Mouse (Mus musculus) midbrain, embryonic 16.5 days (tissue): ENCODE results near the gene Rbm20. TPM values are rescaled to one million over a fixed set of nuclear protein-coding genes. Genes with fewer than 3 reads are reported as not detected.

Source experiments
- ATAC-seq: fragments of 200-750 bp; cut with Nextera tagmentation; 2 replicates; pipeline ENCODE4 v1.8.0; 2017; ENCODE audit warnings: moderate TSS enrichment
- H3K27ac ChIP-seq: fragments of 300-500 bp; sonication (generic); 2 replicates; pipeline ENCODE4 v1.5.1; 2014; ENCODE audit warnings: mild to moderate bottlenecking, low read length, mixed read lengths
- H3K27me3 ChIP-seq: fragments of 300-500 bp; sonication (generic); 2 replicates; pipeline ENCODE4 v1.6.1; 2014; ENCODE audit warnings: low read depth, low read length, mixed read lengths; ENCODE audit not compliant: control insufficient read depth, insufficient read depth
- H3K36me3 ChIP-seq: fragments of 300-500 bp; sonication (generic); 2 replicates; pipeline ENCODE4 v1.6.1; 2014; ENCODE audit warnings: mild to moderate bottlenecking, low read length, moderate library complexity, mixed read lengths; ENCODE audit not compliant: control insufficient read depth, insufficient read depth
- H3K4me1 ChIP-seq: fragments of 300-500 bp; sonication (generic); 2 replicates; pipeline ENCODE4 v1.6.1; 2014; ENCODE audit warnings: mild to moderate bottlenecking, low read length, mixed read lengths; ENCODE audit not compliant: control insufficient read depth, insufficient read depth
- H3K4me2 ChIP-seq: fragments of 300-500 bp; sonication (generic); 2 replicates; pipeline ENCODE4 v1.6.1; 2014; ENCODE audit warnings: mild to moderate bottlenecking, low read length, mixed read lengths
- H3K4me3 ChIP-seq: fragments of 300-500 bp; sonication (generic); 2 replicates; pipeline ENCODE4 v1.5.1; 2014; ENCODE audit warnings: low read depth, mild to moderate bottlenecking, low read length, moderate library complexity, mixed read lengths
- H3K9ac ChIP-seq: fragments of 300-500 bp; sonication (generic); 2 replicates; pipeline ENCODE4 v1.6.1; 2014; ENCODE audit warnings: low read depth, low read length, mixed read lengths
- H3K9me3 ChIP-seq: fragments of 300-500 bp; sonication (generic); replicated peaks from 2 replicates; pipeline ENCODE4 v1.6.1; 2014; ENCODE audit warnings: mild to moderate bottlenecking, low read length, mixed read lengths; ENCODE audit not compliant: control insufficient read depth, poor library complexity, severe bottlenecking
- WGBS: fragments of 180-500 bp; shearing (Covaris S2); extraction: QIAGEN DNeasy Blood & Tissue Kit; methylation state at CpG from one replicate; pipeline ENCODE4 v1.1.7; 2014; 5-methylcytosine and 5-hydroxymethylcytosine counted together
- polyA plus RNA-seq: library from polyadenylated mRNA; unstranded; fragments of >200 nt; fragmentation: Nextera tagmentation; extraction: Ambion mirVana; gene quantifications from 2 replicates; pipeline ENCODE4 v1.2.1, GENCODE M21; 2015

Gene Rbm20
- polyA plus RNA-seq, 1 experiment from 2014 or later = 0.75 TPM

DNA sequence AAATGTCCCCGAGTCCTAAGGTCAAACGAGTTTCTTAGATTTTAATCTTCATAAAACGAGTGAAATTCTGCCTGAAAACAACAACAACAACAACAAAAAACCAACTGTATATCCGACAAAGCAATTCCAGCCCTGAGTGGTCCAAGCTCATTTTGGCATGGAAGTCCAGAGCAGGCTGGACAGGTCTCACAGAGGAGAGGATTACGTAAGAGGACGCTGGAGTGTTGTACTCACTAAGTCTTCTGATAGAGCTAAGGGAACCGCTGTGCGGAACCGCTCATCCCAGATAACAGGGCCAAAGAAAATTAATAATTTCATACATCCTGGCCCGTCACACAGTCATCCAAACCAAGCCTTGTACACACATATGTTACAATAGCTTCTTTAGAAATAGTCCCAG, 120.7 kb downstream of the Rbm20 start:
- Histone ChIP-seq H3K9ac (no peak overlapping the region), H3K27ac (no peak overlapping the region), H3K36me3 (no peaks in the 10 kb centered on the region), H3K9me3 (no peaks in the 10 kb centered on the region), H3K4me3 (no peak overlapping the region), H3K4me2 (no peak overlapping the region), H3K27me3 (no peaks in the 10 kb centered on the region), H3K4me1 (no peaks in the 10 kb centered on the region)
- ATAC-seq = no peak
- WGBS = 81% methylated on average over 10 of the region's 10 CpGs

DNA sequence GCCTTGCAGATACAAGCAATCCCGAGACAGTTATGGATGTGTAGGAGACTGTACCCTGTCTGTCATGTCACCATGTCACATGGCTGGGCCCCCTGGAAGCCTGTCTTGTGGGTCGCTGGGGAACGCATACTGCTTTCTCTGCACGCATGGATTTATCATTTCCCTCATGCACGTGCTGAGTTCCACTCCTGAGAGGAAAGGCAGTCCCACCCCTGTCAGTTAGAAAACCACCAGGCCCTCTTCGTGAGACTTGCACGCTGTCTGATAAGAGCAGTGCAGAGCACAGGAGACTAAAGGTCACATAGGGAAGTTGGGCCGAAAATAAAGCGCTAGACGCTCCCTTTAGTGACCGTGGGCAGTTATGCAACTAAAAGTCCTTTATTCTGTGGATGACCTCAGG, 122.8 kb downstream of the Rbm20 start:
- Histone ChIP-seq H3K4me1 (no peaks in the 10 kb centered on the region), H3K4me2 (no peak overlapping the region), H3K36me3 (no peaks in the 10 kb centered on the region), H3K9me3 (no peaks in the 10 kb centered on the region), H3K27me3 (no peaks in the 10 kb centered on the region), H3K4me3 (no peak overlapping the region), H3K9ac (no peak overlapping the region), H3K27ac (no peak overlapping the region)
- no peak for ATAC-seq
- WGBS = 90% methylated on average over 11 of the region's 11 CpGs

DNA sequence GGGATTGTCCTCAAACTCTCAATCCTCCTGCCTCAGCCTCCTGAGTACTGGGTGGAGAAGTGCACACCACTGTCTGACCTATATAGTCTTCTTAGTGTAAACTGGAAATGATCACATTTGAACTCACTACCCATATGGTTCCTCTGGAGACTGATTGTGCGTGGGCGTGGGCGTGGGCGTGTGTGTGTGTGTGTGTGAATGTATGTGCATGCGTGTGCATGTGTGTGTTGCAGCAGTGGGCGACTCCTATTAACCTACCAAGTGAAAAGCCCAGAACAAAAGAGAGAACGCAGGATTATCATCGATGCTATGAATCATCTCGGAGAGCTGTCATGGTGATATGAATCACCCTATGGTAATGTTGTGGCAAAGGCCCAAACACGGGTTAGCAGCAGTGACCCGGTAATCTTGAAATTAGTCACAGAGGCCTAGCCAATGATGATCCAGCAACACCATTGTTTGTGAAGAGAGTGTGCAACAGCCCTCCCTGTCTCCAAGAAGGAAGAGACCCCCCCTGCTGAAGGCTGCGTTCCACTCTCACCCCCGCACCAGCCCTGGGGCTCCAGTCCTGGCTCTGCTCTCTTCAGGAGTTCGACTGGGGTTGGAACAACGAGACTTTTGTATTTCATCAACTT, 123.4 kb downstream of the Rbm20 start:
- Histone ChIP-seq H3K4me1 (no peaks in the 10 kb centered on the region), H3K4me2 (no peak overlapping the region), H3K9me3 (no peaks in the 10 kb centered on the region), H3K4me3 (no peak overlapping the region), H3K36me3 (no peaks in the 10 kb centered on the region), H3K27me3 (no peaks in the 10 kb centered on the region), H3K27ac (no peak overlapping the region), H3K9ac (no peak overlapping the region)
- ATAC-seq = no peak
- WGBS = 79% methylated on average over 15 of the region's 15 CpGs

DNA sequence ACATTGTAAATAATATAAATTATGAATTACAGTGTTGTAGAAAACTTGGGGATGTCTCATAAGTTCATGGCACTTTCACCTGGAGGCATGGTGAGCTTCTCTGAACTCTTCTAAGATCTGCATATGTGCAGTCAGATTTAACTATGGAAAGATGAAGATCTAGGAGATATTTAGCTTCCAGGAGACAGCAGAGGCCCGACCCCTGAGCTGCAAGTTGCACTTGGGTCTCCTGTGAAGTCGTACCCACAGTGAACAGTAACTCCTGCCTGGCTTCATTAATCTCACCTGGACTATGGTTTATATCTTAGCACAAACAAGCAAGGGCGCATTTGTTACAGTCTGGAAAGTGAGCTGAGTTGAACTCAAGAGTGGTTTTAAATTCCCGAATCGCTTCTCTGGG, 124.3 kb downstream of the Rbm20 start:
- H3K27me3 ChIP-seq = no peaks in the 10 kb centered on the region
- no peaks in the 10 kb centered on the region for H3K36me3 ChIP-seq
- no peak for ATAC-seq
- H3K9ac ChIP-seq = no peak overlapping the region
- H3K4me1 ChIP-seq = no peaks in the 10 kb centered on the region; the same call in 1 of the 2 replicates
- H3K9me3 ChIP-seq = no peaks in the 10 kb centered on the region
- no peak overlapping the region for H3K4me2 ChIP-seq
- no peak overlapping the region for H3K4me3 ChIP-seq
- no peak overlapping the region for H3K27ac ChIP-seq
- 88% methylated on average over 5 of the region's 5 CpGs for WGBS

DNA sequence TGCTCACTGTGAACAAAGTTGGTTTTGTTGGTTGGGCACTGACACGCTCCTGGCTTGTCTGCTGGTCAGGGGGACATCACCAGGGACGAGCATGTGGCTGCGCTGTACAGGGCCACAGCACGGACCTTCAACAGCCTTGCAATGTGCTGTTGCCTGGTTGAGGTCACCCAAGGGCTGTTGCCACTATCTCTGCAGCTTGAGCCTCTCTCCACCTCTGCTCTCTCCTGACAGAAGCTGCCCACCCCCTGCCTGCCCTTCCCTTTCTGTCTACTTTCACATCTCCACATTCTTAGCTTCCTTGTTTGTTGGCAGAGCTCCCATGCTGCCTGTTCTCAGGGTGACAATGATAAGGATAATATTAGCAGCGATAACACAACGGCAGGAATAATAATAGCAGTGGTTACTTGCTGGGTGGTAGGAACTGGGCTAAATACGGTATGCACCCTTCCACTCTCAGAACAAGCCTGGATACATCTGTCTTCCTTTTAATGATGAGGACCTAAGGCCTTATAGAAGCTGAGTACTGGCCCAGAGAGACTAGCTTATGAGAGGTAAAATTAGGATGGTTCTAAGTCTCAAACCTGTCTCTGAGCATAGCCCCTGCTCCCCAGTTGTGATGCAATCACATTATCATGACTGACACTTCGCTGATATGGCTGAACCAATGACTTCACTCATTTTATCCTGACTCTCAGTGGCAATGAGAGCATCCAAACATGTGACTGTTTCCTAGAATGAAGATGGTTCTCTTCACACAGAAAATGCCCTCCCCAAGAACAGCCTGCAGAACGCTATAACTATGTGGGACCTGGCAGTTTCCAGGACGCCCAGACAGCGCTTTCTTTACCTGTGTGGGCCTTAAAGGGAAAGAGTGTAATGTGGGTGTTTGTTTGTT, 124.9 kb downstream of the Rbm20 start:
- Histone ChIP-seq H3K27me3 (no peaks in the 10 kb centered on the region), H3K9ac (no peak overlapping the region), H3K27ac (no peak overlapping the region), H3K9me3 (no peaks in the 10 kb centered on the region), H3K4me3 (no peak overlapping the region), H3K4me2 (no peak overlapping the region), H3K36me3 (no peaks in the 10 kb centered on the region), H3K4me1 (no peaks in the 10 kb centered on the region; the same call in 1 of the 2 replicates)
- no peak for ATAC-seq
- WGBS = 88% methylated on average over 11 of the region's 11 CpGs

DNA sequence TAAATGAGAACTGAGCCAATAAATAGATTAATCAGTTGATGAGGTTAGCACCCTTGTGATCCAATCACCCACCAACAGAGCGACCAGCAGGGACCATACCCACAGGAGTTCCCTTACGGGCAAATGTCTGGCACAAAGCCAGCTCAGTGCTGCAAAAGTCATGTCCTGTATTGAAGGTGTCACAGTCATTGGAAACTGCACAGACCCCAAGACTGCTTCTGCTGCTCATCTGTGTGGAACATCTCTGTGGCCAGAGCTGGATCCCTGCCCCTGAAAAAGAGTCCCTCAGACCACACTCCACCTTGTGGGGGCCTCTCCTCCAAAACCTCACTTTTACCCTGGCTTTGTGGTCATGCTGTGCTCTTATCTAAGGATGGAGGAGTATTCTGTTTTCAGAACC, 126.8 kb downstream of the Rbm20 start:
- 73% methylated on average over 2 of the region's 2 CpGs for WGBS
- Histone ChIP-seq H3K9ac (no peak overlapping the region), H3K4me1 (no peaks in the 10 kb centered on the region; the same call in 1 of the 2 replicates), H3K4me3 (no peak overlapping the region), H3K9me3 (no peaks in the 10 kb centered on the region), H3K36me3 (no peaks in the 10 kb centered on the region), H3K27me3 (no peaks in the 10 kb centered on the region), H3K4me2 (no peak overlapping the region), H3K27ac (no peak overlapping the region)
- no peak for ATAC-seq

DNA sequence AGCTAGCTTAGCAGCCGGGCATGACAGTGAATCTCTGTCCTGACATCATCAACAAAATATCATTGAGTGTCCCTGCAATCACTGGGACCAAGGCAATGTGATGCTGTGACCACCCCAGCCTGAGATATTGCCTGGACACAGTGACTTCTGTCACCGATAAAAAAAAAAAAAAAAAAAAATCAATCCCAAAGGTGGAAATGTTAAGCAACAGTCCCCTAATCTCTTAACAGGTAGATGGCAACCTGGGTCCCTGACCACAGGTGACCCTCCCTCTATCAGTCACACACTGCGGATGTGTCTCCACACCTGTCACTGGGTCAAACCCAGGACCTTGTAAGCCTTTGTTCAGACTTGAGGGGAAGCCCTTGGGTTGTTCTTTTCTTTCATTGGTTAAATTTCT, 128.0 kb downstream of the Rbm20 start:
- no peak overlapping the region for H3K4me2 ChIP-seq
- H3K9ac ChIP-seq = no peak overlapping the region
- H3K4me1 ChIP-seq = no peaks in the 10 kb centered on the region; the same call in 1 of the 2 replicates
- no peak overlapping the region for H3K27ac ChIP-seq
- no peaks in the 10 kb centered on the region for H3K36me3 ChIP-seq
- no peaks in the 10 kb centered on the region for H3K9me3 ChIP-seq
- 81% methylated on average over 3 of the region's 3 CpGs for WGBS
- H3K27me3 ChIP-seq = no peaks in the 10 kb centered on the region
- no peak overlapping the region for H3K4me3 ChIP-seq
- no peak for ATAC-seq

DNA sequence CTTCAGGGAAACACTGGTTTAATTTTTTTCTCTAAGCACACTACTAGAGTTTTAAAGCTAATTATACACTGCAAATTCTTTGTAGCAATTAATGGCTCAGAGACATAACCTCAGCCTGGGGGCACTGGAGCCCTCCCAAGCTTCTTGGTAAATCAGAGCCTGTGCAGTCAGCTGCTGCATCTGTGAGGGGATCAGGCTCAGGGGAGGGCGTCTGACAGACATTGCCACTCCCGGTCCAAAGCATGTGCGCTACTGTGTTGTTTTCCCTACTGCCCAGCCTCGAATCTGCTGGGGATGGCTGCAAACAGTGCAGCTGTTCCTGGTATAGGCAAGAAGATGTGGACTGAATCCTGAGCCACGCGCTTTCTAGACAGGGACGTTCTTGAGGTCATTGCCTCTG, 129.0 kb downstream of the Rbm20 start:
- H3K9me3 ChIP-seq = no peaks in the 10 kb centered on the region
- H3K4me3 ChIP-seq = no peak overlapping the region
- H3K36me3 ChIP-seq = no peaks in the 10 kb centered on the region
- no peak for ATAC-seq
- 55% methylated on average over 7 of the region's 7 CpGs for WGBS
- no peak overlapping the region for H3K27ac ChIP-seq
- no peak overlapping the region for H3K4me2 ChIP-seq
- H3K9ac ChIP-seq = no peak overlapping the region
- no peaks in the 10 kb centered on the region; the same call in 1 of the 2 replicates for H3K4me1 ChIP-seq
- H3K27me3 ChIP-seq = no peaks in the 10 kb centered on the region
